Mouse (Mus musculus) brain, embryonic 14.5 days (tissue): Measurements from ENCODE around the gene Mnt.

Experiments used
- CTCF ChIP-seq: fragments of 200-500 bp; IDR thresholded peaks from 2 replicates; pipeline ENCODE4 v1.5.1; 2012; ENCODE audit warnings: inconsistent platforms, mild to moderate bottlenecking, moderate library complexity, borderline replicate concordance; ENCODE audit not compliant: insufficient read depth, insufficient read length; ENCODE audit errors: extremely low read depth
- POLR2A ChIP-seq: fragments of 200-500 bp; IDR thresholded peaks from 2 replicates; pipeline ENCODE4 v1.6.1; 2012; ENCODE audit warnings: mild to moderate bottlenecking, inconsistent platforms, borderline replicate concordance; ENCODE audit not compliant: poor library complexity, insufficient read depth, insufficient read length, severe bottlenecking; ENCODE audit errors: extremely low read depth

DNA sequence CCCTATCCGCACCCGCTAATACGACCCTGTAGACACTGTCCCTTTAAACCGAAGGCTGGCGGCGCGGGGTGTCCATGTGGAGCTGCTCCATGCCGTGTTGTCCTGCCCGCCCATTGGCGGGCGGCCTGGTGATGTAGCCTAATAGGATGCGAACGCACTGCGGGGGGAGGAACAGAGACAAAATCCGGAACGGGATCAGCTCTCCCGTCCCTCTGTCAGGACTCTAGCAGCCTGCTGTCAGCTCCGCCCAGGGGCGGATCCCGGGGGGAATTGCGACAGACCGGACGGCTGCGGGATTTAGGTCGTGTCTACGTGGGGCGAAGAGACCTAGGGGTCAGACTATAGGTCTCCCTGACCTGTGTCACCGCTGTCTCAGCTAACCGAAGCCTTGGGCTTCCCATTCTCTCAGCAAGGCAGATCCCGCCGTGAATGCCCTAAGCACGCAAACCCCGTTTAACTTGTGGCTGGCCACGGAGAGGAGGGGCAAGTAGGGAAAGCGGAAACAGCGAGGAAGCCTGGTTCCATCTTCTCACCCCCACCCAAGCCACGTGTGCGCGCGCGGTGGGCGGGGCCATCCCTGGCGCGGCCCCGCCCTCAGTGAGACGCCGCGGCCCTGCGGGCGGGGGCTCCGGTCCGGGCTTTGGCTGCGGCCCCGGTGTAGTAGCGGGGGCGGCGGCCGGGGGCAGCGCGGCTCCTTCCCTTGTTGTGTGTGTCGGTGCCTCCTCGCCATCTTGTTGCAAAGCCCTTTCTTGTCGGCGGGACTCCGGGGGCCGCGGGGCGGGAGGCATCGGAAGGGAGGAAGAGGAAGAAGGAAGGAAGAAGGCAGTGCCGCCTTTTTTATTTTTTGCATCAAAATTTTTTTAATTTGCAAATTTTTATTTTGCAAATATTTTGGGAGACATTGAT, at the start of gene Mnt:
- TF ChIP-seq POLR2A (peak; percentile 41; the same call in 1 of the 2 replicates), CTCF (no peak)
